9 mouse cellular contexts compared by ENCODE assay signal in the genomic region with DNA sequence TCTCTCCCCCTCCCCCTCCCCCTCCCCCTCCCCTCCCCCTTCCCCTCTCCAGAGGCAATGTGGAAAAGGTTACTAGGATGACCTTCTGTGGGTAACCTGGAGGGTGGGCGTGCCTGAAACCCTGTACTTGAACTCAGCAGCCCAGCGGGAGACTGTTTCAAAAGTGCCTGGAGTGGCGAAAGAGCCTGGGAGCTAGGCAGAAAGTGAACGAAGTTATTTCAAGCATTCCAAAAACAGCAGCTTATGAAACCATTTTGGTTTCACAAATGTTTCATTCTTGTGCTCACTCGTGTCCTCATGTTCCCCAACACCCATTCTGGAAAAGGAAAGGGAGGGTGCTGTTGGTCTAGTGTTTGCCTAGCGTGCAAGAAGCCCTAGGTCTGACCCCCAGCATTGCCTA. TPM values are rescaled to one million over a fixed set of nuclear protein-coding genes. Genes with fewer than 3 reads are reported as not detected.
DNase-seq lines count a peak whose midpoint lies in the region; ATAC-seq lines count a peak whose summit lies in the region.
"Had no signal": no experiment of that assay in that cellular context is flagged by ENCODE, and none has a peak within 500 bp of the region (broad histone marks: within the 10 kb centered on the region; RNA-seq: fewer than 3 reads in every experiment).

No protein-coding gene starts in this region.

- no peaks in the 10 kb centered on the region for H3K36me3 ChIP-seq in embryonic facial prominence, embryonic 13.5 days
- H3K36me3 ChIP-seq in intestine, embryonic 15.5 days: no peaks in the 10 kb centered on the region
- H3K36me3 ChIP-seq in lung, embryonic 16.5 days (ENCODE audit: control insufficient read depth, insufficient read depth, low read length): no peaks in the 10 kb centered on the region

- no peak overlapping the region for H3K27ac ChIP-seq in embryonic facial prominence, embryonic 13.5 days
- H3K27ac ChIP-seq in intestine, embryonic 15.5 days: no peak overlapping the region
- H3K27ac ChIP-seq in lung, embryonic 16.5 days (ENCODE audit: low read length): peak overlapping the region; percentile 76

- intact Hi-C loops in left cerebral cortex, postnatal 4 days (cut with DNase I): loop anchor here (1.0 to 10.0 kb wide), 2 partner anchors 95 to 170 kb away; no protein-coding TSS in a partner anchor

- H3K4me1 ChIP-seq in embryonic facial prominence, embryonic 13.5 days: peaks cover 54% of the 10 kb centered on the region
- H3K4me1 ChIP-seq in intestine, embryonic 15.5 days (replicated peaks): peaks cover 9% of the 10 kb centered on the region
- peaks cover 16% of the 10 kb centered on the region for H3K4me1 ChIP-seq in lung, embryonic 16.5 days (replicated peaks; ENCODE audit: control insufficient read depth, insufficient read depth, low read length)

- 0 out of 2 replicates have a peak, but pooled peaks cover 3% of the 10 kb centered on the region for H3K27me3 ChIP-seq in embryonic facial prominence, embryonic 13.5 days
- no peaks in the 10 kb centered on the region for H3K27me3 ChIP-seq in intestine, embryonic 15.5 days (replicated peaks)
- H3K27me3 ChIP-seq in lung, embryonic 16.5 days (ENCODE audit: control insufficient read depth, insufficient read depth, low read depth, low read length): no peaks in the 10 kb centered on the region

- peak overlapping the region; percentile 94 for H3K4me2 ChIP-seq in embryonic facial prominence, embryonic 13.5 days
- H3K4me2 ChIP-seq in intestine, embryonic 15.5 days (replicated peaks): peak overlapping the region; percentile 100
- peak overlapping the region; percentile 82 for H3K4me2 ChIP-seq in lung, embryonic 16.5 days (ENCODE audit: low read depth, low read length)

- peak overlapping the region; percentile 77; the same call in 1 of the 2 replicates for H3K9ac ChIP-seq in embryonic facial prominence, embryonic 13.5 days
- no peak overlapping the region for H3K9ac ChIP-seq in intestine, embryonic 15.5 days
- peak overlapping the region; percentile 74 for H3K9ac ChIP-seq in lung, embryonic 16.5 days (ENCODE audit: low read length)

- peak; percentile 22 for DNase-seq in left cerebral cortex, adult 11 months (ENCODE audit: low spot score)
- DNase-seq in left cerebral cortex, postnatal 4 days: no peak
- DNase-seq in urinary bladder, postnatal 10 days (ENCODE audit: low spot score): no peak
- DNase-seq in spleen, postnatal 36 days (ENCODE audit: low spot score in 2 of 2): no peak
- DNase-seq in ovary, postnatal 36 days (ENCODE audit: low spot score): no peak

- WGBS in embryonic facial prominence, embryonic 13.5 days: 17% methylated on average over 6 of the region's 6 CpGs
- WGBS in intestine, embryonic 15.5 days: 52% methylated on average over 6 of the region's 6 CpGs
- WGBS in lung, embryonic 16.5 days: 21% methylated on average over 6 of the region's 6 CpGs

- H3K9me3 ChIP-seq in embryonic facial prominence, embryonic 13.5 days: no peaks in the 10 kb centered on the region
- no peaks in the 10 kb centered on the region for H3K9me3 ChIP-seq in intestine, embryonic 15.5 days
- H3K9me3 ChIP-seq in lung, embryonic 16.5 days (ENCODE audit: control insufficient read depth, low read length): no peaks in the 10 kb centered on the region

- ATAC-seq in embryonic facial prominence, embryonic 13.5 days (ENCODE audit: insufficient number of reproducible peaks, insufficient read depth, low FRiP score, low TSS enrichment, low read depth): no peak
- ATAC-seq in intestine, embryonic 15.5 days: no peak
- no peak for ATAC-seq in lung, embryonic 16.5 days (ENCODE audit: low read depth)

- peak overlapping the region; percentile 59 for H3K4me3 ChIP-seq in embryonic facial prominence, embryonic 13.5 days
- peak overlapping the region; percentile 56 for H3K4me3 ChIP-seq in intestine, embryonic 15.5 days (replicated peaks)
- H3K4me3 ChIP-seq in lung, embryonic 16.5 days (ENCODE audit: low read length): peak overlapping the region; percentile 64

RNA-seq across cellular contexts. Expression of a gene that starts 1.6 kb away (rescaled TPM):
- 10 to 100 TPM; 21.4 to 21.8 TPM for total RNA-seq in left cerebral cortex, postnatal 4 days (2021)
- 46.1 and 52.6 TPM in 2 replicates for polyA plus RNA-seq in embryonic facial prominence, embryonic 13.5 days (2015; fragmentation: Nextera tagmentation; extraction: Ambion mirVana)
- polyA plus RNA-seq in intestine, embryonic 15.5 days (2015; fragmentation: Nextera tagmentation; extraction: Ambion mirVana): 44.4 and 45.9 TPM in 2 replicates
- 173 and 176 TPM in 2 replicates for polyA plus RNA-seq in lung, embryonic 16.5 days (2015; fragmentation: Nextera tagmentation; extraction: Ambion mirVana)

RNA-seq across cellular contexts. Expression of a gene that starts 52.6 kb away (rescaled TPM):
- total RNA-seq in left cerebral cortex, postnatal 4 days (2021): not detected
- polyA plus RNA-seq in embryonic facial prominence, embryonic 13.5 days (2015; fragmentation: Nextera tagmentation; extraction: Ambion mirVana): not detected in 2 replicates
- polyA plus RNA-seq in intestine, embryonic 15.5 days (2015; fragmentation: Nextera tagmentation; extraction: Ambion mirVana): not detected in 2 replicates
- not detected in 2 replicates for polyA plus RNA-seq in lung, embryonic 16.5 days (2015; fragmentation: Nextera tagmentation; extraction: Ambion mirVana)
- total RNA-seq: common myeloid progenitor, adult 5-6 weeks had no signal
